Mouse (Mus musculus) brain, embryonic 18.5 days (tissue): ENCODE measurements around the gene Gm28553.
"Not testable (repeated sequence)": the region's sequence is repeated elsewhere in the genome, so short reads cannot be mapped to it uniquely, and the experiment has no call there.

Source experiments
- DNase-seq: peaks from one replicate; pipeline ENCODE4 v3.0.0-alpha.2; 2012; ENCODE audit warnings: low read depth, low spot score

The Gm28553 gene

GRCm38 (mm10) chrY:48856197-48856596 lies at the start of gene Gm28553:
Gene Gm28553 (plus strand): TSS chrY:48856497.
- DNase-seq: not testable (repeated sequence)
